Mouse (Mus musculus) cerebellum, adult 2 months (tissue): ENCODE data around the gene Nacc1. TPM values are rescaled to one million over a fixed set of nuclear protein-coding genes. Genes with fewer than 3 reads are reported as not detected.
"Not testable (repeated sequence)": the region's sequence is repeated elsewhere in the genome, so short reads cannot be mapped to it uniquely, and the experiment has no call there.

Experiments used
- DNase-seq, 2 experiments: peaks; one replicate each; pipeline ENCODE4 v3.0.0; 2021
- H3K27ac ChIP-seq: fragments of 200-500 bp; 2 replicates; pipeline ENCODE4 v1.5.1; 2012; ENCODE audit warnings: low read length, control low read depth, inconsistent platforms; ENCODE audit not compliant: insufficient read depth
- H3K27me3 ChIP-seq: fragments of 200-500 bp; 2 replicates; pipeline ENCODE4 v1.6.1; 2012; ENCODE audit warnings: inconsistent platforms, mild to moderate bottlenecking, low read length, moderate library complexity; ENCODE audit not compliant: control insufficient read depth, insufficient read depth
- H3K4me1 ChIP-seq: fragments of 200-500 bp; 2 replicates; pipeline ENCODE4 v1.6.1; 2011; ENCODE audit warnings: low read length; ENCODE audit not compliant: control insufficient read depth, insufficient read depth
- H3K4me3 ChIP-seq: fragments of 200-500 bp; replicated peaks from 2 replicates; pipeline ENCODE3; 2011; ENCODE audit warnings: mild to moderate bottlenecking, low read depth, low read length, control low read depth; ENCODE audit not compliant: insufficient read depth
- CTCF ChIP-seq: fragments of 200-500 bp; IDR thresholded peaks from 2 replicates; pipeline ENCODE4 v1.5.1; 2011; ENCODE audit warnings: low read depth, mild to moderate bottlenecking, control low read depth, low read length, moderate library complexity, borderline replicate concordance; ENCODE audit not compliant: insufficient read depth
- POLR2A ChIP-seq: fragments of 200-500 bp; IDR thresholded peaks from 2 replicates; pipeline ENCODE4 v1.6.1; 2011; ENCODE audit warnings: low read length, control low read depth, borderline replicate concordance; ENCODE audit not compliant: insufficient read depth
- WGBS: fragments of 180-500 bp; shearing (Covaris S2); methylation state at CpG from one replicate; pipeline ENCODE4 v1.1.7; 2018; 5-methylcytosine and 5-hydroxymethylcytosine counted together
- polyA plus RNA-seq: library from polyadenylated mRNA; depleted of rRNA; stranded (reverse); fragments of >200 nt; gene quantifications from 2 replicates; pipeline ENCODE4 v1.2.3, GENCODE M21; 2012

Nacc1 gene
- polyA plus RNA-seq, 1 experiment = 91.0 TPM

- Histone ChIP-seq H3K27ac (no peak overlapping the region), H3K4me3 (no peak overlapping the region), H3K27me3 (no peaks in the 10 kb centered on the region), H3K4me1 (peaks cover 4% of the 10 kb centered on the region; the same call in 1 of the 2 replicates)
- WGBS = 89% methylated on average over 5 of the region's 5 CpGs
- no peak for TF ChIP-seq POLR2A
- no peak for TF ChIP-seq CTCF
- no peak for DNase-seq
These were observed 10.4 kb downstream of the Nacc1 start for GRCm38 (mm10) chr8:84677305-84677704.

- DNase-seq, H3K27ac ChIP-seq, H3K4me1 ChIP-seq, H3K27me3 ChIP-seq, H3K4me3 ChIP-seq: not testable (repeated sequence)
- 78% methylated on average over 5 of the region's 5 CpGs for WGBS
These were observed 17.2 kb downstream of the Nacc1 start for GRCm38 (mm10) chr8:84670295-84671006.

- H3K4me3 ChIP-seq = no peak overlapping the region
- WGBS = 70% methylated on average over 6 of the region's 6 CpGs
These were observed 18.8 kb downstream of the Nacc1 start for GRCm38 (mm10) chr8:84668731-84669485.

GRCm38 (mm10) chr8:84668081-84668480 lies 19.6 kb downstream of the Nacc1 start:
- Histone ChIP-seq H3K27ac (no peak overlapping the region), H3K4me1 (peaks cover 3% of the 10 kb centered on the region; the same call in 1 of the 2 replicates), H3K4me3 (no peak overlapping the region), H3K27me3 (no peaks in the 10 kb centered on the region)
- DNase-seq = peak in 1 of 2 experiments; percentile 12
- WGBS = 61% methylated on average over 1 of the region's 1 CpGs
- TF ChIP-seq CTCF (no peak), POLR2A (no peak)

More at GRCm38 (mm10) chr8:84668731-84669485, 18.8 kb downstream of the Nacc1 start:
- TF ChIP-seq POLR2A (no peak), CTCF (no peak)
- Histone ChIP-seq H3K27me3 (no peaks in the 10 kb centered on the region), H3K4me1 (no peaks in the 10 kb centered on the region), H3K27ac (no peak overlapping the region)
- DNase-seq = no peak

GRCm38 (mm10) chr8:84665385-84665893 lies 22.2 kb downstream of the Nacc1 start:
- H3K4me1 ChIP-seq = peaks cover 3% of the 10 kb centered on the region; the same call in 1 of the 2 replicates
- peak overlapping the region; percentile 96 for H3K27ac ChIP-seq
- H3K27me3 ChIP-seq = no peaks in the 10 kb centered on the region
- TF ChIP-seq CTCF (no peak), POLR2A (no peak)
- DNase-seq = no peak
- WGBS = 0% methylated on average over 14 of the region's 14 CpGs
- peak overlapping the region; percentile 98 for H3K4me3 ChIP-seq

GRCm38 (mm10) chr8:84664566-84665384 lies 22.9 kb downstream of the Nacc1 start:
- WGBS = under 1% methylated on average over 29 of the region's 29 CpGs
- H3K4me3 ChIP-seq = peak overlapping the region; percentile 98
- H3K27me3 ChIP-seq = no peaks in the 10 kb centered on the region
- H3K4me1 ChIP-seq = peaks cover 3% of the 10 kb centered on the region; the same call in 1 of the 2 replicates
- TF ChIP-seq CTCF (peak; percentile 48; the same call in 1 of the 2 replicates), POLR2A (peak; percentile 65; the same call in 1 of the 2 replicates)
- DNase-seq = peak; percentile 87 to 91
- peak overlapping the region; percentile 96 for H3K27ac ChIP-seq
